In genomic region chr9:112060696-112061425, GRCm38 (mm10) we compare ENCODE assay signal across 30 mouse cellular contexts.
DNase-seq lines count a peak whose midpoint lies in the region; ATAC-seq and TF ChIP-seq lines count a peak whose summit lies in the region.
"Had no signal": no experiment of that assay in that cellular context is flagged by ENCODE, and none has a peak within 500 bp of the region (broad histone marks: within the 10 kb centered on the region; RNA-seq: fewer than 3 reads in every experiment).

No protein-coding gene starts in this region.

- H3K4me1 ChIP-seq in hindbrain, embryonic 13.5 days (replicated peaks), result peaks cover 4% of the 10 kb centered on the region; the same call in 1 of the 2 replicates
- H3K4me1 ChIP-seq in hindbrain, postnatal 0 days (ENCODE audit: insufficient read depth, low read length), result no peaks in the 10 kb centered on the region
- peaks cover 7% of the 10 kb centered on the region; the same call in 1 of the 2 replicates for H3K4me1 ChIP-seq in midbrain, embryonic 15.5 days
- H3K4me1 ChIP-seq: embryonic facial prominence, embryonic 15.5 days; forebrain, embryonic 15.5 days; heart, embryonic 13.5 days; kidney, embryonic 15.5 days; liver, embryonic 12.5 days; neural tube, embryonic 15.5 days; stomach, embryonic 15.5 days had no signal

- TF ChIP-seq CTCF in hindbrain, postnatal 0 days (IDR thresholded peaks at IDR 0.05; ENCODE audit: low read depth), result no peak
- no peak for TF ChIP-seq CTCF in left cerebral cortex, adult 2 months (IDR thresholded peaks at IDR 0.05)

- no peak overlapping the region for H3K4me3 ChIP-seq in hindbrain, embryonic 13.5 days
- no peak overlapping the region for H3K4me3 ChIP-seq in hindbrain, postnatal 0 days (ENCODE audit: low read length)
- no peak overlapping the region for H3K4me3 ChIP-seq in left cerebral cortex, adult 2 months
- H3K4me3 ChIP-seq in midbrain, embryonic 15.5 days, result no peak overlapping the region
- H3K4me3 ChIP-seq: embryonic facial prominence, embryonic 10.5 days; embryonic facial prominence, embryonic 15.5 days; forebrain, embryonic 15.5 days; heart, embryonic 13.5 days; hindbrain, embryonic 10.5 days; kidney, embryonic 15.5 days; liver, embryonic 12.5 days; megakaryocyte, embryonic 14.5 days; neural tube, embryonic 15.5 days; stomach, embryonic 15.5 days had no signal

- WGBS in hindbrain, embryonic 13.5 days, result 63% methylated on average over 6 of the region's 6 CpGs
- WGBS in hindbrain, postnatal 0 days, result 42% methylated on average over 6 of the region's 6 CpGs
- 46% methylated on average over 6 of the region's 6 CpGs for WGBS in midbrain, embryonic 15.5 days

- intact Hi-C loops in left cerebral cortex, adult 2 months (cut with DNase I), result no loop called here

- no peak for ATAC-seq in hindbrain, embryonic 13.5 days (ENCODE audit: low FRiP score)
- no peak for ATAC-seq in hindbrain, postnatal 0 days
- no peak for ATAC-seq in midbrain, embryonic 15.5 days (replicated peaks)
- ATAC-seq: forebrain, embryonic 15.5 days; liver, embryonic 12.5 days; liver, postnatal 0 days had no signal

- no peak overlapping the region for H3K4me2 ChIP-seq in hindbrain, embryonic 13.5 days
- H3K4me2 ChIP-seq in hindbrain, postnatal 0 days (ENCODE audit: low read depth, low read length), result no peak overlapping the region
- H3K4me2 ChIP-seq in midbrain, embryonic 15.5 days, result no peak overlapping the region
- H3K4me2 ChIP-seq: embryonic facial prominence, embryonic 15.5 days; forebrain, embryonic 15.5 days; heart, embryonic 13.5 days; kidney, embryonic 15.5 days; liver, embryonic 12.5 days; neural tube, embryonic 15.5 days; stomach, embryonic 15.5 days had no signal

- H3K9me3 ChIP-seq in hindbrain, embryonic 13.5 days, result no peaks in the 10 kb centered on the region
- no peaks in the 10 kb centered on the region for H3K9me3 ChIP-seq in hindbrain, postnatal 0 days (ENCODE audit: low read length)
- H3K9me3 ChIP-seq in midbrain, embryonic 15.5 days, result no peaks in the 10 kb centered on the region
- H3K9me3 ChIP-seq: embryonic facial prominence, embryonic 10.5 days; embryonic facial prominence, embryonic 15.5 days; forebrain, embryonic 15.5 days; heart, embryonic 13.5 days; hindbrain, embryonic 10.5 days; kidney, embryonic 15.5 days; liver, embryonic 12.5 days; neural tube, embryonic 15.5 days; stomach, embryonic 15.5 days had no signal

- H3K36me3 ChIP-seq in hindbrain, embryonic 13.5 days, result peaks cover 5% of the 10 kb centered on the region; the same call in 1 of the 2 replicates
- H3K36me3 ChIP-seq in hindbrain, postnatal 0 days (ENCODE audit: insufficient read depth, low read length), result peaks cover 4% of the 10 kb centered on the region; the same call in 1 of the 2 replicates
- no peaks in the 10 kb centered on the region for H3K36me3 ChIP-seq in midbrain, embryonic 15.5 days (replicated peaks)
- H3K36me3 ChIP-seq: embryonic facial prominence, embryonic 10.5 days; embryonic facial prominence, embryonic 15.5 days; heart, embryonic 13.5 days; hindbrain, embryonic 10.5 days; kidney, embryonic 15.5 days; liver, embryonic 12.5 days; stomach, embryonic 15.5 days had no signal

- DNase-seq in hindbrain, postnatal 0 days (ENCODE audit: low spot score), result no peak
- DNase-seq in left cerebral cortex, adult 2 months (ENCODE audit: extremely low spot score in 1 of 2, low spot score in 2 of 2), result no peak
- no peak for DNase-seq in left cerebral cortex, adult 9 months (ENCODE audit: low spot score in 2 of 2)
- peak; percentile 36 for DNase-seq in telencephalon, adult 2 months (ENCODE audit: low read depth, low spot score)
- DNase-seq in right cerebral cortex, adult 2 months (ENCODE audit: low spot score in 2 of 2), result no peak
- DNase-seq: adrenal gland, postnatal 25 days; B cell, adult 2 months; cerebellum, adult 8-10 months; cerebellum, postnatal 25 days; heart, postnatal 10 days; kidney, adult 18-20 months; kidney, postnatal 25 days; left cerebral cortex, postnatal 4 days; liver, postnatal 0 days; lung, postnatal 4 days; retina, postnatal 1 day; right cerebral cortex, postnatal 25 days; thymus, postnatal 14 days had no signal

- no peak overlapping the region for H3K9ac ChIP-seq in hindbrain, embryonic 13.5 days
- no peak overlapping the region for H3K9ac ChIP-seq in hindbrain, postnatal 0 days (replicated peaks; ENCODE audit: low read length)
- no peak overlapping the region for H3K9ac ChIP-seq in midbrain, embryonic 15.5 days
- H3K9ac ChIP-seq: embryonic facial prominence, embryonic 15.5 days; forebrain, embryonic 15.5 days; heart, embryonic 13.5 days; kidney, embryonic 15.5 days; liver, embryonic 12.5 days; liver, postnatal 0 days; neural tube, embryonic 15.5 days; stomach, embryonic 15.5 days had no signal

- no peaks in the 10 kb centered on the region for H3K27me3 ChIP-seq in hindbrain, embryonic 13.5 days
- no peaks in the 10 kb centered on the region for H3K27me3 ChIP-seq in hindbrain, postnatal 0 days (ENCODE audit: insufficient read depth, low read length)
- no peaks in the 10 kb centered on the region for H3K27me3 ChIP-seq in midbrain, embryonic 15.5 days (replicated peaks)
- H3K27me3 ChIP-seq: embryonic facial prominence, embryonic 15.5 days; forebrain, embryonic 15.5 days; heart, embryonic 13.5 days; kidney, embryonic 15.5 days; neural tube, embryonic 15.5 days; stomach, embryonic 15.5 days had no signal

- H3K27ac ChIP-seq in hindbrain, embryonic 13.5 days, result 0 out of 2 replicates have a peak overlapping the region, but pooled peaks have one; percentile 32
- no peak overlapping the region for H3K27ac ChIP-seq in hindbrain, postnatal 0 days
- peak overlapping the region; percentile 47; the same call in 1 of the 2 replicates for H3K27ac ChIP-seq in left cerebral cortex, adult 2 months
- H3K27ac ChIP-seq in midbrain, embryonic 15.5 days, result peak overlapping the region; percentile 45; the same call in 1 of the 2 replicates
- H3K27ac ChIP-seq: embryonic facial prominence, embryonic 10.5 days; embryonic facial prominence, embryonic 15.5 days; forebrain, embryonic 15.5 days; heart, embryonic 13.5 days; hindbrain, embryonic 10.5 days; kidney, embryonic 15.5 days; liver, embryonic 12.5 days; neural tube, embryonic 15.5 days; stomach, embryonic 15.5 days had no signal
